Mouse (Mus musculus) CD4-positive, CD25-positive, alpha-beta regulatory T cell, adult 2 months (primary cell): ENCODE data around the gene Rassf3.

ENCODE experiments used
- DNase-seq: peaks from one replicate; pipeline ENCODE4 v3.0.0-alpha.2; 2012; ENCODE audit warnings: low read depth, low spot score

The Rassf3 gene

GRCm38 (mm10) chr10:121461404-121462161 is 14.6 kb downstream of the Rassf3 start:
- no peak for DNase-seq

GRCm38 (mm10) chr10:121459124-121459853 is 16.9 kb downstream of the Rassf3 start:
- no peak for DNase-seq

GRCm38 (mm10) chr10:121458408-121458807 is 17.7 kb downstream of the Rassf3 start:
- DNase-seq, result no peak

DNA sequence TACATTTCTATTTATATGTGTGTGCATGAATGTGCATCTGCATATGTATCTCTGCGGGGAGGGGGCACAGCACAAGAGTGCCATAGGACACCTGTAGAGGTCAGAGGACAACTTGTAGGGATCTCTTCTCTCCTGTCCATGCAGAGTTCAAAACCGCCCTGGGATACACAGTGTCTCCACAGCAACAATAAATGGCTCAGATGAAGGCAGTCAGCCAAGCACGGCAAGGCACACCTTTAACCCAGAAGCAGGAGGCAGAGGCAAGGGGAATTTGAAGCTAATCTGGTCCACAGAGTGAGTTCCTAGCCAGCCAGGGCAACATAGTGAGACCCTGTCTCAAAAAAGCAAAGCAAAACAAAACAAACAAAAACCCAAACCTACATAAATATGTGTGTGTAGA is 18.8 kb downstream of the Rassf3 start:
- no peak for DNase-seq

- DNase-seq, result no peak
Measured at GRCm38 (mm10) chr10:121455517-121455916, 20.6 kb downstream of the Rassf3 start.

DNA sequence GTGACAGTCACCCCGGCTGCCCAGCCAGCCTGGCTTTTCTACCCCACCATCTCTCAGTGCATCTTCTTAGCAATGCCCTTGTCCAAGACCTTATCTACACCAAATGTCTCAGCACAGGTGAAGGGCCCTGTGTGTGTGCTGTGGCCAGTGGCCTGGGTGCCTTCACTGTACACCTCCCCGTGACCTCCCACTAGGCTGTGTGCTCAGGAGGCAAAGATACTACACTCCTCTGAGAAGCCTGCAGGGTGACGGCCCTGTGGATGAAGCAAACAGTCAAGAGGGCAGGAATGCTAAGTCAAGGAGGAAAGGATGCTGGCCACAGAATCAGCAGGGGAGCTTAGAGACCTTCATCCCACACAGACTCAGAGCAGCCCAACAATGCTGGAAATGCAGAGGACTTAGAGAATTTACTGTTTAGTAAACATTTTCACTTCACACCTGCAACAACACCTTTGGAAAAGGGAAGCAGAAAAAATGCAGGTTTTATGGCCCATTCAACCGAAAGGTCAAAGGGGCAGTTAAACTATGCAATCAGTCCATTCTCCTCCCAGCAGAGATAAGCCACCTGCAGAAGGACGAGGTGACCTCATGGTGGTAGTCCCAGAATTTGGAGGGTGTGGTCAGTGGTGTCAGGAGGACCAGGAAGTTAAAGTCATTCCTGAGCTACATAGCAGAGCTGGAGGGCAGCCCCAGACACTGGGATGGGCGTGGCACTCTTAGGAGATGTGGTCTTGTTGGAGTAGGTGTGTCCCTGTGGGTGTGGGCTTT is 21.3 kb downstream of the Rassf3 start:
- DNase-seq, result no peak

GRCm38 (mm10) chr10:121454033-121454432 is 22.1 kb downstream of the Rassf3 start:
- DNase-seq, result peak; percentile 27

DNA sequence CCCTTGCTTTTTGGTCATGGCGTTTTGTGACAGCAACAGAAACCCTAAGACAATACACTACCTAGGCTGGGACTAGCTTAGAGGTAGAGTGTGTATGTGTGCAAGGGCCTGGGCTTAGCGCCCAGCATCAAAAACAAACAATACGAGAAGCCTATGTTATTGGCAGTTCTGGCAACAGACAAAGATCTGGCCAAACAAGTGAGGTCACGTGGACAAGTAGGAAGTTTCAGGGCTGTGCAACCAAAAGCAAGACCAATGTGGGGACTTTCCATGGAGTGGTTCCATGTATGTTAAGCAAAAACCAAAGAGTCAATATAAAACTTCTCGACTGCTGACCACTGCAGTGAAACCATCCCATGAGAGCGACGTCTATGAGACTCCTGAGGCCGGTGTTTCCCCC is 30.3 kb downstream of the Rassf3 start:
- DNase-seq, result no peak

GRCm38 (mm10) chr10:121444198-121444597 is 31.9 kb downstream of the Rassf3 start:
- no peak for DNase-seq

DNA sequence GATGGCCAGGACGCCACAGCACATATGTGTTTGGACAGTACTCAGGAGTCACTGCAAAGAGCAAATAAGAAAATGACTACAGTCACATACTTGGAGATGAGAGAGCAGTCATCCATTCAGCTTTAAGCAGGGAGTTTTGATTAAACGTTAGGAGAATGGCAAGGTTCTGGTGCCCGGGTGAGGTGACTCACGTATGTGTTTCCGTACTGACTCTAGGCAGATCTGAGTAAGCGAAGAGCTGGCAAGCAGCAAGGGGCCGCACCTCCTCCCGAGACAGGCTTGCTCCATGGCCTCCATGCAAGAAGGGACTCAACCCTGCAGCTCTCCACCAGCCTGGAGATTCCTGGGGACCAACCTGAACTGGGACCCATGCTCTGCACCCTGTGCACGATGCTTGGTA is 32.4 kb downstream of the Rassf3 start:
- no peak for DNase-seq

- no peak for DNase-seq
Measured at GRCm38 (mm10) chr10:121439310-121439731, 36.8 kb downstream of the Rassf3 start.

DNA sequence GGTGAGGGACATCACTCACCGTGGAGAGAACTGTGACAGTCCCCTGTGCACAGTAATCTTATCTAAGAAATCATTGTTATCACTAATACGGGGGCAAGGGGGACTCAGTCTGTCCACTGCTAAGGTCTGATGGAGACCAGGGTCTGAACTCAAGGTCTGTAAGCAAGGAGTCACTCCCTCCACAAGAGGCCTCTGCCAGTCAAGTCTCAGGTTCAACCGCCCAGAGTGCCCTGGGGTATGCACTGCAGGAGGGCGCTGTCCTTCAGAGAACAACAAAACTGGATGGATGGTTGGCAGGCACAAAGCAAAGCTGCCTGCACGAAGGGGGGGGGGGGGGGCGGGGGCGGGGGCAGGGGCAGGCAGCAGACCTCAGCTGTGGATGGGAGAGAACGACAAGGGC is 38.0 kb downstream of the Rassf3 start:
- DNase-seq, result no peak

DNA sequence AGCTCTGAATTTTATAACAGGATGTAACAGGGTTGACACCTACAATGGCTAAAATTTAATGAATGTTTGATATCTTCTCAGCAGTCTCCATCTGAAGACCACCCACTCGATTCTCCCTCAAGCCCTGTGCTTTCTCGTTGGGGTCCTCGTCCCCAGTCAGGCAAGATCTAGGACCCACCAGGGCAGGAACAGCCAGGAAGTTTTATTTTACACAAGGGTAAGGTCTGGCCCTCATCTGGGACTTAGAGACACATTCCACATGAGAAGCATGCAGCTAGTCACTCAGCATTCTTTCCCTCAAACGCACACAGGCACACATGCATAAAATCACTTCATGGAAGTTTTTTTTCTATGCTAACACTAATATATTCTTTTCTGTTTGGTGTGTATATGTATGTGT is 39.5 kb downstream of the Rassf3 start:
- no peak for DNase-seq

- no peak for DNase-seq
Measured at GRCm38 (mm10) chr10:121436258-121436645, 39.9 kb downstream of the Rassf3 start.

DNA sequence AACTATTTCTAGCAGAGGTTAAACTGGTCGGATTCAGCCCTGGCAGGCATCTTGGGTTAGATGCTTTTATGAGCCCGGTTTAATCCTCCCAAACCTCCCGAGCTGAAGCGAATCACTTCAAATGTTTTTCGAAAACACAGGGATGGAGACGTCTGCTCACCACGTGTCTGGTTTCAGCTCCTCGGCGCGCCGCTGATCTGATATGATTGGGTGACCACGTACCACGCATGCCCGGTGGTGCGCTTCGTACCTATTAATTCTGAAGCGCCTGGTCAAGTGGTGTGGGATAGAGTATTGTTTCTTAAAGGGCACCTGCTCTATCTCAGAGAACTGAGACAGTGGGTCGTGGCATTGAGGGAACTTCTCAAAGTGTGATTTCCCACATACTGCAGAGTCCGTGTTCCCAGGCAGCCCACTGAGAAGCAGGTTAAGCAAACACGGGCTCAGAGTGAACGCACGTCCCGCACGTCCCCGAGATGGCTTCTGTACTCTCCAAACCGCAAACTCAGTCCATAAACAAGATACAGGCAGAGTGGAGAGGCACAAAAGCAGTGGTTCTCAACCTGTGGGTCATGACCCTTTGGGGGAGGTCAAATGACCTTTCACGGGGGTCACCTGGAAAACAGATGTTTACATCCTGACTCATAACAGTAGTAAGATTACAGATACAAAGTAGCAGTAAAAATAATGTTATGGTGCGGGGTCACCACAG is 40.4 kb downstream of the Rassf3 start:
- DNase-seq, result no peak

GRCm38 (mm10) chr10:121434441-121435103 is 41.6 kb downstream of the Rassf3 start:
- DNase-seq, result no peak

- DNase-seq, result no peak
Measured at GRCm38 (mm10) chr10:121432635-121433280, 43.4 kb downstream of the Rassf3 start.

DNA sequence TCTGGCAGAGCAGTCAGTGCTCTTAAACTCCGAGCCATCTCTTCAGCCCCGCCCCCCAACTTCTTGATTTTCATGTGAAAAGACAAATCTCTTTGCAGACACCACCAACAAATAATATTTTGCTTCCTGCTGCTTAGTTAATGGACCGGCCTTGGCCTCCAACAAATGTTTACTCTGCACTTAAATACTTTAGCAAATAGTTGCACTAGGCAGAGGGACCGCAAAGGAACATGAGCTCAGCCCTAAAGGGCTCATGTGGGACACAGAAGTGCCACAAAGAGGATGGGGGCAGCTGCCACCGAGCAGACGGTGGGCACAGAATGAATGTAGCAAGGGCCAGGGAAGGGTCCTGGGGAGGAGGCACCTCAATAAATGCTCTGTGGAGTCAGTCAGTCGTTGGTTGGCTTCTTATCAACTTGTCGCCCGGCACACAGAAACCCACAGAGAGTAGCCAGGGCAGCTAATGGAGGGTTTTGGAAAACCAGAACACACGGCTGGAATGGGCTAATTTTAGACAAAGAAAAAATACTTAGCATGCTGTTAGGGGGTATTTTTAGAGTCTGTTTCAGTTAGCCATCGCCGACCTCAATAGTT is 44.0 kb downstream of the Rassf3 start:
- DNase-seq, result no peak

DNA sequence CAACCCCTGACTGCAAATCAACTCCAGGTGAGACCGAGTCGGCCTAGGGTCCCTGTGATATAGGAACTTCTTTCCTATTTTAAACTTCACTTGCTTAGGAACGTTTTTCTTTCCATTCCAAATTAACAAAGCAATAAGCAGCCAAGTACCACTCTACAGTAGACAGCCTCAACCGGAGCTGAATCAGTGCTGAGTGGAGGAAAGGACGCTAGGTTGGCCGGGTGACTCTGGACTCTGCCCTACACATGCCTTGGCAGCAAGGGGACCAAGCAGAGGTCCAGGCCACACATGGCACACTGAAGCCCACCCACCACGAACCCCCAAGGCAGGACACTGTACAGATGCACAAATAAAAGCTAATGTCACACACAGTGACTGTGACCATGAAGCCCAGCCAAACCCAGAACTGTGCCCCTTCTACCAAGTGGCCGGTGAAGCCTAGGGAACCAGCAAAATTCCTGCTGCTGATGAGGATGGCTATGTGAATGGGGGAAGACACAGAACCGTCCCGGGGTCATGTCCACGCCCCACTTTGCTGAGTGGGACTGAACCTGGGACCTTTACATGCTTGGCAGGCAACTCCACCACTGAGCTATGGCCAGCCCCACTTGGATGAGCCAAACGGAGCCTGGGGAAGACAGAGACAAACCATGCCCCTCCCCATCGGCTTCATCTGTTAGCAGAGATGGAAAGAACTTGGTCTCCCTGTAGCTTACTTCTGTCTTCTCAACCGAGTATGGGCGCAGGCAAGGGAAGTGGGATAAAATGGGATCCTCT is 45.2 kb downstream of the Rassf3 start:
- DNase-seq, result no peak
